In the genomic region with DNA sequence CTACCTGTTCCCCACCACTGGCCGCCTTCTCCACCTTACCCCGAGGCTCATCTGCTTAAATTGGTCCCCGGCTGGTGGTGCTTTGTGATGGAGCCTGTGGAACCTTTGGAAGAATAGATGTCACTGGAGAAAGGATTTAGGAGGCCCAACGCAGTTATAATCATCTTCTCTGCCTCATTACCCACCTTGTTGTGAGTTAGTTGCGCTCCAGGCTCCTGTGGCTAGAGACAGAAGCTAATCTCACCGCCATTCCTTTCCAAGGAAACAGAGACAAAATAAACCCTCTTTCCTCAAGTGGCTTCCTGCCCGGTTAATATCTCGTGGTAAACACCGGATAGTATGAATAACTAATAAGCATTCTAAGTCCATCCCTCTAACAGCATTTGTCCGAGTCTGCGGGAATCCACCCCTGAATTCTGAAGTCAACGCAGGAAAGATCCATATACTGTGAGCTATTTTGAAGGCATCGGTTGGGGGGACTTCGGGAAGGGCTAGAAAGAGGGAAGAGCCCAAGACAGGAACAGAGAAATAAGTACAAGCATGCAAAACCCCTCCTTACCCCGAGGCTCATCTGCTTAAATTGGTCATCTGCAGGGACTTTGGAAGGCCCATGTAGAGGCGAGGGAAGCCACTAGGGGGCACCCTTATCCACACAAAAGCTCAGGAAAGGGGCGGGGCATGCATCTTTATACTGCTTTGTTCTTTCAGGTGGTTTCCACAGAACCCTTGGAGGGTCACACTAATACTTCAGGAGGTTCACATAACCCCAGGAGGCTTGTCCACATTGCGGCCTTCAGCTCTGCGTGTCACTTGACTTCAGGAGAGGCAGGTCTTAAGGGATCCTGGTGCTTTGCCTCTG, we compare ENCODE assay signal across 8 mouse cellular contexts. TPM values are rescaled to one million over a fixed set of nuclear protein-coding genes. Genes with fewer than 3 reads are reported as not detected.
DNase-seq lines count a peak whose midpoint lies in the region; ATAC-seq and TF ChIP-seq lines count a peak whose summit lies in the region.

No protein-coding gene starts in this region.

- ATAC-seq in embryonic facial prominence, embryonic 12.5 days (ENCODE audit: insufficient number of reproducible peaks, insufficient read depth, low FRiP score, low TSS enrichment), result peak; percentile 35; the same call in 1 of the 2 replicates
- peak; percentile 56 for ATAC-seq in neutrophil, adult 5-6 weeks (ENCODE audit: extremely low read depth, insufficient number of reproducible peaks, low FRiP score, poor library complexity, severe bottlenecking)

- peak; percentile 45 to 61 for DNase-seq in CD8-positive naive resting alpha-beta T cell, adult 2 months (ENCODE audit: low read depth in 2 of 2, low spot score in 2 of 2)
- DNase-seq in adrenal gland, postnatal 36 days, result peak; percentile 72 to 84
- DNase-seq in heart, postnatal 14 days, result peak; percentile 61 to 73
- peak; percentile 32 for DNase-seq in large intestine, adult 2 months (ENCODE audit: low read depth, low spot score)
- DNase-seq in lung, adult 2 months, result peak; percentile 62
- DNase-seq in thymus, adult 18-20 months, result peak; percentile 15 to 37

- H3K4me1 ChIP-seq in embryonic facial prominence, embryonic 12.5 days, result no peaks in the 10 kb centered on the region
- H3K4me1 ChIP-seq in lung, adult 2 months (ENCODE audit: control insufficient read depth, insufficient read depth, low read length), result no peaks in the 10 kb centered on the region

- H3K9ac ChIP-seq in embryonic facial prominence, embryonic 12.5 days, result no peak overlapping the region

- H3K9me3 ChIP-seq in embryonic facial prominence, embryonic 12.5 days, result no peaks in the 10 kb centered on the region

- TF ChIP-seq POLR2A in lung, adult 2 months (IDR thresholded peaks at IDR 0.05; ENCODE audit: borderline replicate concordance, extremely low read depth, low read depth, low read length), result no peak

- H3K4me2 ChIP-seq in embryonic facial prominence, embryonic 12.5 days (replicated peaks), result no peak overlapping the region

- no peaks in the 10 kb centered on the region for H3K27me3 ChIP-seq in embryonic facial prominence, embryonic 12.5 days

- peak; percentile 62 for TF ChIP-seq CTCF in lung, adult 2 months (IDR thresholded peaks at IDR 0.05; ENCODE audit: insufficient read depth, low read length)

- H3K27ac ChIP-seq in embryonic facial prominence, embryonic 12.5 days, result no peak overlapping the region

- no peak overlapping the region for H3K4me3 ChIP-seq in embryonic facial prominence, embryonic 12.5 days
- no peak overlapping the region for H3K4me3 ChIP-seq in lung, adult 2 months (replicated peaks; ENCODE audit: extremely low read depth, low read depth, low read length)

- intact Hi-C loops in heart, postnatal 14 days (cut with DNase I), result loop anchor here (1.0 kb wide), 1 partner anchor 118 kb away; no protein-coding TSS in a partner anchor

- H3K36me3 ChIP-seq in embryonic facial prominence, embryonic 12.5 days, result no peaks in the 10 kb centered on the region

- 36% methylated on average over 19 of the region's 19 CpGs for WGBS in embryonic facial prominence, embryonic 12.5 days
- WGBS in large intestine, adult 2 months, result 39% methylated on average over 19 of the region's 19 CpGs
- WGBS in lung, adult 2 months, result 40% methylated on average over 19 of the region's 19 CpGs

RNA-seq across cellular contexts. Expression of gene Psmf1, which starts 4.1 kb away (rescaled TPM):
- total RNA-seq in adrenal gland, postnatal 36 days (2021), result 10 to 100 TPM; 31.8 to 38.2 TPM
- polyA plus RNA-seq in embryonic facial prominence, embryonic 12.5 days (2016; fragmentation: Nextera tagmentation; extraction: Ambion mirVana), result 45.0 and 47.5 TPM in 2 replicates
- 10 to 100 TPM; 25.7 to 26.3 TPM for total RNA-seq in heart, postnatal 14 days (2021)
- 35.9 and 39.1 TPM in 2 replicates for polyA plus RNA-seq in large intestine, adult 2 months (2012; rRNA removed)
- 31.0 and 41.1 TPM in 2 replicates for polyA plus RNA-seq in lung, adult 2 months (2012; rRNA removed)
- 11.4 and 13.3 TPM in 2 replicates for total RNA-seq in neutrophil, adult 5-6 weeks (2017)

RNA-seq across cellular contexts. Expression of gene Tmem74b, which starts 46.3 kb away (rescaled TPM):
- total RNA-seq in adrenal gland, postnatal 36 days (2021), result 1 to 10 TPM in 1 of 2 experiments, under 1 TPM in 1; 0.23 to 1.6 TPM
- 3.2 and 4.8 TPM in 2 replicates for polyA plus RNA-seq in embryonic facial prominence, embryonic 12.5 days (2016; fragmentation: Nextera tagmentation; extraction: Ambion mirVana)
- 1 to 10 TPM; 4.1 to 4.5 TPM for total RNA-seq in heart, postnatal 14 days (2021)
- polyA plus RNA-seq in large intestine, adult 2 months (2012; rRNA removed), result 0.22 and 0.36 TPM in 2 replicates
- polyA plus RNA-seq in lung, adult 2 months (2012; rRNA removed), result 0.29 and 0.32 TPM in 2 replicates
- not detected in 2 replicates for total RNA-seq in neutrophil, adult 5-6 weeks (2017)

Comparison
In these comparisons a context has a peak if more than half of its experiments do, and no peak if none do; other contexts are left out.
1. DNase-seq: peak in every context shown above with its lines; median percentile 78 in adrenal gland, postnatal 36 days; 67 in heart, postnatal 14 days; 62 in lung, adult 2 months; 53 in CD8-positive naive resting alpha-beta T cell, adult 2 months; 32 in large intestine, adult 2 months; 26 in thymus, adult 18-20 months.